Mouse (Mus musculus): ENCODE results near the gene Rnf26.

DNA sequence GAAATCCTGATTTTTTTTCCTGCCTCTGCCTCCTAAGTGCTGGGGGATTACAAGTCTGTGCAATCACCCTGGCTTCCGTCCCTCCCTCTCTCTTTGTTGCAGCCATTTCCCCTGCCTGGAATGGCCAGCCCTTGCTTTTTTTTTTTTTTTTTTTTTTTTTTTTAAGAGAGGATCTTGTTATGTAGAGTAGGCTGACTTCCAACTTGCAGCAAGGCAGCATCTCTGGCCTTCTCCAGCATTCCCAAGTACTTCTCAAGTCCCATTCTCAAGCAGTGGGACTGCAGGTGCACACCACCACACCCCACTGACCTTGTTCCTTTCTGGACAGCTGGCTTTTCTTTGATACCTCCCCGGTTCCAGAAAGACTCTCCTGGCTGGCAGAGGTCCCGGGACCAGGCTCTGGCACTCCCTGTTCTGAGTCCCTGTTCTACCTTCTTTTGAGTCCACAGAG, 14.1 kb upstream of the Rnf26 start:
- TF ChIP-seq MYOD1 (IDR thresholded peaks at IDR 0.05; ENCODE audit: control insufficient read depth in 1 of 3, insufficient read length in 2 of 3, low read depth in 2 of 3): no peak
- TF ChIP-seq CEBPB (IDR thresholded peaks at IDR 0.05; ENCODE audit: insufficient read depth, poor library complexity, severe bottlenecking): no peak
